Mouse (Mus musculus): ENCODE data around the gene Sycp2l.
"Not testable (repeated sequence)": the region's sequence is repeated elsewhere in the genome, so short reads cannot be mapped to it uniquely, and the experiment has no call there.

Gene Sycp2l

GRCm38 (mm10) chr13:41129061-41129460 is 15.0 kb downstream of the Sycp2l start:
- no peak for DNase-seq

GRCm38 (mm10) chr13:41134901-41135300 is 20.8 kb downstream of the Sycp2l start:
- peak; percentile 77 for DNase-seq

GRCm38 (mm10) chr13:41145433-41145970 is 31.4 kb downstream of the Sycp2l start:
- DNase-seq, result no peak

- DNase-seq, result peak; percentile 64
These were observed 32.2 kb downstream of the Sycp2l start for GRCm38 (mm10) chr13:41146271-41146670.

GRCm38 (mm10) chr13:41153146-41153545 is 39.0 kb downstream of the Sycp2l start:
- no peak for DNase-seq

GRCm38 (mm10) chr13:41158426-41158825 is 44.3 kb downstream of the Sycp2l start:
- no peak for DNase-seq

- DNase-seq, result no peak
These were observed 73.8 kb downstream of the Sycp2l start for GRCm38 (mm10) chr13:41187886-41188285.

GRCm38 (mm10) chr13:41195640-41196333 is 81.7 kb downstream of the Sycp2l start:
- no peak for DNase-seq

GRCm38 (mm10) chr13:41200861-41201260 is 86.8 kb downstream of the Sycp2l start:
- no peak for DNase-seq

GRCm38 (mm10) chr13:41203289-41203688 is 89.2 kb downstream of the Sycp2l start:
- DNase-seq, result no peak

- no peak for DNase-seq
These were observed 89.6 kb downstream of the Sycp2l start for GRCm38 (mm10) chr13:41203691-41204090.

- not testable (repeated sequence) for DNase-seq
These were observed 91.5 kb downstream of the Sycp2l start for GRCm38 (mm10) chr13:41205568-41205967.

GRCm38 (mm10) chr13:41206241-41206640 is 92.1 kb downstream of the Sycp2l start:
- no peak for DNase-seq

- no peak for DNase-seq
These were observed 97.2 kb downstream of the Sycp2l start for GRCm38 (mm10) chr13:41211276-41211675.

GRCm38 (mm10) chr13:41212558-41213322 is 98.6 kb downstream of the Sycp2l start:
- no peak for DNase-seq

GRCm38 (mm10) chr13:41215669-41216068 is 101.6 kb downstream of the Sycp2l start:
- no peak for DNase-seq

- DNase-seq, result no peak
These were observed 102.1 kb downstream of the Sycp2l start for GRCm38 (mm10) chr13:41216236-41216635.

GRCm38 (mm10) chr13:41219056-41219455 is 104.9 kb downstream of the Sycp2l start:
- DNase-seq, result no peak

- peak; percentile 60 for DNase-seq
These were observed 105.7 kb downstream of the Sycp2l start for GRCm38 (mm10) chr13:41219687-41220303.

GRCm38 (mm10) chr13:41220304-41220834 is 106.3 kb downstream of the Sycp2l start, which contains the start of gene Elovl2:
Gene Elovl2 (minus strand): TSS chr13:41220405.
- peak; percentile 85 for DNase-seq

Data from right cerebral cortex, postnatal 4 days (tissue).